Mouse (Mus musculus) neutrophil, adult 5-6 weeks (primary cell): ENCODE results near the gene Olfr1359. TPM values are rescaled to one million over a fixed set of nuclear protein-coding genes. Genes with fewer than 3 reads are reported as not detected.
"Not testable (repeated sequence)": the region's sequence is repeated elsewhere in the genome, so short reads cannot be mapped to it uniquely, and the experiment has no call there.

ENCODE experiments used
- ATAC-seq: fragments of 151-379, 151-347 bp; 2 replicates; pipeline ENCODE4 v1.8.0; 2017; ENCODE audit warnings: mild to moderate bottlenecking, moderate TSS enrichment; ENCODE audit not compliant: insufficient number of reproducible peaks, poor library complexity, low FRiP score, severe bottlenecking; ENCODE audit errors: extremely low read depth
- total RNA-seq: library from RNA; stranded (forward); fragments of 200-1000 nt; gene quantifications from 2 replicates; pipeline ENCODE4 v1.2.3, GENCODE M21; 2017

Gene Olfr1359
- total RNA-seq = not detected in 2 replicates

- ATAC-seq = no peak
Measured at GRCm38 (mm10) chr13:21697811-21698210, at the start of gene Olfr1359. TSS of gene Olfr1359 (plus strand) at chr13:21698111.

GRCm38 (mm10) chr13:21663286-21663685, 34.6 kb upstream of the Olfr1359 start, which contains the start of gene Olfr1361:
TSS of gene Olfr1361 (minus strand) at chr13:21663386.
- ATAC-seq = no peak

DNA sequence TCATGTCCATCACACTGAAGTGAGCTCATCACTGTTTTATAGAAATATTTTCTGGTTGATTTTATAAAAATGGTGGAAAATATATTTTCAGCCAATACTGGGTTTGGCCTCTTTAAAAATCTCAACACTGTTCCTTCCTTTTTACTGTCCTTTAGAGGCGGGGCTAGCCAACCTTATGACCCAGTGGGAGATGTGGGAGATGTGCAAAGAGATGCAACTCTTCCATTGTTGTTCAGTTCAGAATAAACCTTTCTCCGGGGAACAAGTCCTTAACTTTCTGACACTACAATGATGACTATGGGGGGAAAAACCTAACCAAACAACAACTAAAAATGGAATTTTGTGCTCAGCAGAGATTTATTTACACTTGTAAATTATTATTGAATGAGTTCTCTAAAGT, 20.6 kb upstream of the Olfr1359 start, which contains the start of gene Olfr1360:
TSS of gene Olfr1360 (minus strand) at position 101 of the 400 bp plus-strand sequence.
- ATAC-seq = no peak

- ATAC-seq = no peak
Measured at GRCm38 (mm10) chr13:21706669-21707068, 8.8 kb downstream of the Olfr1359 start.

DNA sequence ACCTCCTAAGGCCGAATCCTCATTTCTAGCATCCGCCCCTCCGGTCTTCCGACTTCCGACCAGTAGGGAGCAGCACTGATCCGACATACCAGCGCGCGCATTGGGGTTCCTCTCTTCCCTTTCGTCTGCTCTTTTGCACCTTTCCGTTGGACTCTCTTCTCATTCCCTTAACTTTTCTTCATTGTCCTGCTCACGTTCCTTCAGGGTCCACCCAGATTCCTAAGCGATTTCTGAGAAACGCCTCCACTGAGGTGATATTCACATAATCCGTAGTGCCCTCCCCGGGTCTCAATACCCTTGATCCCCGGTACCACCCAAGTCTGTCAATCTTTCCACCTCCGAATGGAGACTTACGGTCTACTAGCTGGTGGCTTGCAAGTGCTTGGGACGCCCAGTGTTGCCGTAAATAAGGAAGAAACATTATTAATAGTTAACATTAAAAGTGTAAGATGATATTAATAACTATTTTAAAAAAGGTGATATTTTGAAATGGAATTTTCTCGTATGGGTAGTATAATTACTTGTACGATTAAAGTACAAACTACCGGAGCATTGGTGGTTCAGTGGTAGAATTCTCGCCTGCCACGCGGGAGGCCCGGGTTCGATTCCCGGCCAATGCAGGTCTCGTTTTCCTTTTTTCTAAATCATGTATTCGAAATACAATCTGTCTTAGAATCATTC, 12.3 kb downstream of the Olfr1359 start:
- peak; percentile 85 for ATAC-seq

DNA sequence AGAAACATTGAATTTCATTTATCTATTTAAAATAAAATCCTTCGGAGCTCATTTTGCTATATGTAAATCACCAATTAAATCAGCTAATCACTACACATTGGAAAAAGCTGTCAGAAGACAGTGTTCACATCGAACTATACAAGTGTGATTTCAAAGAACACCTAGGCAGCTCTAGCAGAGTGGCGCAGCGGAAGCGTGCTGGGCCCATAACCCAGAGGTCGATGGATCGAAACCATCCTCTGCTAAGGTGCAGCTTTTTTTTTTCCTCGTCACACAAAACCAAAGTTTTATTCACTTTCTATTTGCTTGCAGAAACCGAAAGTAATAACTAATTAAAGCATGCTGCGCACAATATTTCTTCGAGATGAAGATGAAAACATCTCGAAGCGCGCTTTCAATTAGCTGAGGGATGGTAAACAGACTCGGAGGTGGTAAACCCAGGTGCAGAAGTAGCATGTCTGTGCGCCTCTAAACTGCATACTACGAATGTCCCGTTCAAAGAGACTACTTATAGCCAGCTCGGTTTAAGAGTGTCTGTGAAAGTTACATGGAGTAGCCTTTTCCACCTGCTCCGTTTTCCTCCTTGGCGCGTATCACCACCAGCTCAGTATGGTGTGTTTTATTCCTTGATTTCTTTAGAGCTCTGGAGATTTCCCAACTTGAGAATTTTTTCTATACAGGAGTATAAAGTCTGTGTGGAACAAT, 13.1 kb downstream of the Olfr1359 start:
- peak; percentile 31; the same call in 1 of the 2 replicates for ATAC-seq

GRCm38 (mm10) chr13:21711698-21712097, 13.8 kb downstream of the Olfr1359 start:
- ATAC-seq = no peak

GRCm38 (mm10) chr13:21714725-21715124, 16.8 kb downstream of the Olfr1359 start:
- ATAC-seq = peak; percentile 52

DNA sequence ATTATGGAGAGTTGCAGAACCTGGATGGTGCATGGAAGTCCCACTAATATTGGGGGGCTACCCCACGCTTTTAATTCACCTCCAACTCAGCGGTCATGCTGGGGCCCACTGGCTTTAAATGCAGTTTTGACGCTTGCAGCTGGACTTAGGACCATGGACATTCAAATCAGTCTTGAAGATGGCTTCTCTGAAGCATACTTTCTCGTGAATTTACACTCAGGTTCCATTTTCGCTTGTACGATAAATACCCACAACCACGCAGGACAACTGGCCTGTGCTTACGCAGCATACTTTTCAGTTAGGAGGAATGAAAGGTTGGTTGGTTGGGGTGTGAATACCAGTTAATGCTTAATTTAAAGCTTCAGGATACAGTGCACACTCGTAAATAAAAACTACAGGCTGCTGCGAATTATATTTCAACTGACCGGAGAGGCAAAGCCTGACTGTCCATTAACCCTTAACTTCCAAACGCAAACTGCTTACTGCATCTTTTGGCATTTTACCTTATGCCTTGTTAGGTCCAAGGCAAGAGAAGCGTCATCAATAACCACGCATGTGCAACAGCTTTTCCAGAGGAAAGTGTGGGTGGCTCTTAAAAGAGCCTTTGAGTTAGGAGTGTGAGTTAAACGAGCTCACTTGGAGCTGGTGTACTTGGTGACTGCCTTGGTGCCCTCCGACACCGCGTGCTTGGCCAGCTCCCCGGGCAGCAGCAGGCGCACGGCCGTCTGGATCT, 17.4 kb downstream of the Olfr1359 start:
- ATAC-seq = no peak

- peak; percentile 85 for ATAC-seq
Measured at GRCm38 (mm10) chr13:21715864-21716539, 18.1 kb downstream of the Olfr1359 start, which contains the start of the genes Hist1h2bl and Hist1h2ai. TSS of gene Hist1h2bl (minus strand) at chr13:21716143. TSS of gene Hist1h2ai (plus strand) at chr13:21716422.

- not testable (repeated sequence) for ATAC-seq
Measured at GRCm38 (mm10) chr13:21716540-21717391, 18.9 kb downstream of the Olfr1359 start.

DNA sequence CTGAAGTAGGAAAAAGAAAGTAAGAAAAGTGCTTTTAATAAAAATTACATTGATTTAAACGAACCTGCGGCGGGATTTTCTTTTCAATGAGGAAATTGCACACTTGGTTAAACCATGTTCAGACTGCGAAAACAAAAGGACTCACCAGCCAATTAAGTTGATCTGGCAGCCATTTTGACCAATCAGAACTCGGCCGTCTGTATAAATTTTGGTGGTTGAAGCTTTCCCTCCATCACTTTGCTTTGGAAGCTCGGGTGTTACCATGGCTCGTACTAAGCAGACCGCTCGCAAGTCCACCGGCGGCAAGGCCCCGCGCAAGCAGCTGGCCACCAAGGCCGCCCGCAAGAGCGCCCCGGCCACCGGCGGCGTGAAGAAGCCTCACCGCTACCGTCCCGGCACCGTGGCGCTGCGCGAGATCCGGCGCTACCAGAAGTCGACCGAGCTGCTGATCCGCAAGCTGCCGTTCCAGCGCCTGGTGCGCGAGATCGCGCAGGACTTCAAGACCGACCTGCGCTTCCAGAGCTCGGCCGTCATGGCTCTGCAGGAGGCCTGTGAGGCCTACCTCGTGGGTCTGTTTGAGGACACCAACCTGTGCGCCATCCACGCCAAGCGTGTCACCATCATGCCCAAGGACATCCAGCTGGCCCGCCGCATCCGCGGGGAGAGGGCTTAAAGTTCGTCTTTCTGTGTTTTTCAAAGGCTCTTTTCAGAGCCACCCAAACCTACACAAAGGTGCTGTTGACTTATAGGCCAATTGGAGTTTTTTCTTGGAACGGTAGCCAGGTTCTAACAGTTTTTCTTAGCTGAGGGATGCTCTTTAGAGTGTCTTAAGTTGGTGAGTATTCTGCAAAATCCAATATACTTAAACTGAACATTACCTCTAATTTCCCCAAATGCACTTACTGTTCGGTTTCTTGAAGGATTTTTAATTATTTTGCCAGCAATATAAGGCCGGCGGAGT, 19.8 kb downstream of the Olfr1359 start, which contains the start of gene Hist1h3h:
TSS of gene Hist1h3h (plus strand) at position 263 of the 961 bp plus-strand sequence.
- ATAC-seq = peak; percentile 44

DNA sequence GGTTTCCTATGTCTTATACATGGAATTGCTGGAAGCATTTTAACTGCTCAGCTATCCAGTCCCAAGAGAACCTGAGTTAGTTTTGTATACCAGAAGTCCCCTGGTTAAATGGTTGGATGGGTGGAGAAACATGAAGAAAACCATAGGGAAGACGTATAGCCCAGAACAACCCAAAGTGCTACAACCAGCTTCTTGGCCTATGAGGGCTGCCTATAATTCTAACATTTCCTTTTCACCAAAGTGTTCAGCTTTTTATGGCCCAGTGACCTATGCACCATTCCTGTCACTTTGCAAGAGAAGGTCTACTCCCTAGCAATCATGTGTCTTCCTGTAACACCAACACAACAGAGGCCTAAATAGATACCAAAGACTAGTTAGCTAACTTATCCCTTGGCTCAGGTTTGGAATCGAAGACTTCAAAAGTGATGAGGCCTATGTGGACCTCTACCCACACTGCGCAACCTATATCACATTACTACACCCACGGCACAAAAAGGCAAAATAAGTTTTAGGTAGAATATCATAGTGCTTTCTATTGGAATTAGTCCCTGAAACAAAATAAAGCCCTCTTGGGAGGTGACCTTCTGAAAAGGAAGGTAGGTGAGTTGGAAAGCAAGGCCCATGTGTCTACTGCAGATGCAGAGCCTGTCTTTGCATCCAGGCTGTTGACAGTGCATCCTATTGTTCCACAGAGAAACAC, 20.6 kb downstream of the Olfr1359 start:
- no peak for ATAC-seq

GRCm38 (mm10) chr13:21721107-21721756, 23.3 kb downstream of the Olfr1359 start:
- ATAC-seq = not testable (repeated sequence)

DNA sequence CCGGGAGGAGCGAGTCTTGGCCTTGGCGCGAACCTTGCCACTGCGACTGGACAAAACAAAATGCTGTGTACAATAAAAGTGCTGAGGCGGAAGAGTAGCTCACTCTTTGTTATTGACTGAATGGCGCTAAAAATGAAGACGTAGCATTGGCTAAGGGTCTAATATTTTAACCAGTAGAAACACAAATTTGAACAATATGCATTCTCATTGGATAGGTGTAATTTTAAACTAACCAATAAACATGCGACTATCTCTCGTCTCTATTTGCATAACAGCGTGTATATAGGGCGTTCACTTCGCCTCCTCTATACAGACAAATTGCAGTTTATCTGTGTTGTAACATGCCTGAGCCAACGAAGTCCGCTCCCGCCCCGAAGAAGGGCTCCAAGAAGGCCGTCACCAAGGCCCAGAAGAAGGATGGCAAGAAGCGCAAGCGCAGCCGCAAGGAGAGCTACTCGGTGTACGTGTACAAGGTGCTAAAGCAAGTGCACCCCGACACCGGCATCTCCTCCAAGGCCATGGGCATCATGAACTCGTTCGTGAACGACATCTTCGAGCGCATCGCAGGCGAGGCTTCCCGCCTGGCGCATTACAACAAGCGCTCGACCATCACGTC, 24.0 kb downstream of the Olfr1359 start, which contains the start of gene Hist1h2bm:
TSS of gene Hist1h2bm (plus strand) at position 288 of the 616 bp plus-strand sequence.
- peak; percentile 96 for ATAC-seq
